Mouse (Mus musculus): ENCODE data around the gene Spata18. TPM values are rescaled to one million over a fixed set of nuclear protein-coding genes. Genes with fewer than 3 reads are reported as not detected.

Spata18 gene
- 0.09 and 0.16 TPM in 2 replicates for polyA plus RNA-seq (2012)

DNA sequence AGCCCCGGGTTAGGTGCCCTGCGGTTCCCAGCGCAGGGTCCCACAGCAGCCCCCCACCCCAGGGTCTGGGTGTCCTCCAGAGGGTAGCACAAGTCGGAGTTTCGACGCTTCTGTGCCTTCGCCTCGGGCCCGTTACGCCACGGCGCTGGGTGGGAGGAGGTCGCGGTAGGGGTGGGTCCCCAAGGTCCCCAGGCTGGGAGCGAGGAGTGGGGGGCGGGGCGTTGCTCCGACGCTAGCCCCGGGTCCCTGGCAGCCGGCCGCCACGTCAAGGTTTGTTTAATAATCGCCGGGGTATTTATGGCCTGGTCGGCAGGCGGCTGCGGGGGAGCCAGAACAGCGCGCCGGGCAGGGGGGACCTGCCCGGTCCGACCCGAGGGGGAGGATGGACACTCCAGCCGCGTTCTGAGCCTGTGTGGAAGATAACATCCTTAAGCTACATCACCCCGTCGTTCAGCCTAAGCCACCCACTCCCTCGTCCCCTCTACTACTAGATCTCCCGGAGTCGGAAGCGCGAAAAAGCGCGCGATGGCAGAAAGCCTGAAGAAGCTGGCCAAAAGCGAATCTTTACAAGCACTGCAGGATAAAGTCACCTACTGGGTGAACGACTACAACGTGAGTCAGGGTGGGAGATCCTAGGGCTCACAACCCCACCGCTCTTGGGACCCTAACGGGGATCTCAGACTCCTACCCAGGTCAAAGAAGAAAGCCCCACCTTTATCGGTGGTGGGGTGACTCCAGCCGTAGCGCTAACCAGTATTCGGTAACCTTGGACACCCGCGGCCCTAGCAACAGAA lies at the start of gene Spata18:
Spata18 (plus strand) TSS at position 319 of the 794 bp plus-strand sequence.

DNA sequence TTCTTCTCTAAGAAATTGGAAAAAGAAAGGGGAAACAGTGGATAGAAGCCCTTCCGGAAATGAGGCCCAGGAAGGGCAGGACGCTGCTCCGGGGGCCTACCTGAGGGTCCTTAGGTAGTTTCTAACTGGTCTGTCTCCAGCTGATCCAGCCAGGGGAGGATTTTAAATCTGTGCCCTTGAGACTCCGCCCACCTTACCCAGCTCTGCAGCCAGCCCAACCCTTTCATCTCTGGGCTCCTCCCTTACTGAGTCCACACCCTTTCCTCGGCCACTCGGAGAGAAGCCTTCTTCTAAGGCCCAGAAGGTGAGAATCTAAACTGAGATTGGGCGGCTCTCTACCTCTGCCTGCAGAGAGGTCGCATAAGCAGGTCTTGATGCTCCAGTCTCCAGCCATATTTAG lies 18.9 kb upstream of the Spata18 start, which contains the start of gene Lrrc66:
Lrrc66 (minus strand) TSS at position 236 of the 400 bp plus-strand sequence.

DNA sequence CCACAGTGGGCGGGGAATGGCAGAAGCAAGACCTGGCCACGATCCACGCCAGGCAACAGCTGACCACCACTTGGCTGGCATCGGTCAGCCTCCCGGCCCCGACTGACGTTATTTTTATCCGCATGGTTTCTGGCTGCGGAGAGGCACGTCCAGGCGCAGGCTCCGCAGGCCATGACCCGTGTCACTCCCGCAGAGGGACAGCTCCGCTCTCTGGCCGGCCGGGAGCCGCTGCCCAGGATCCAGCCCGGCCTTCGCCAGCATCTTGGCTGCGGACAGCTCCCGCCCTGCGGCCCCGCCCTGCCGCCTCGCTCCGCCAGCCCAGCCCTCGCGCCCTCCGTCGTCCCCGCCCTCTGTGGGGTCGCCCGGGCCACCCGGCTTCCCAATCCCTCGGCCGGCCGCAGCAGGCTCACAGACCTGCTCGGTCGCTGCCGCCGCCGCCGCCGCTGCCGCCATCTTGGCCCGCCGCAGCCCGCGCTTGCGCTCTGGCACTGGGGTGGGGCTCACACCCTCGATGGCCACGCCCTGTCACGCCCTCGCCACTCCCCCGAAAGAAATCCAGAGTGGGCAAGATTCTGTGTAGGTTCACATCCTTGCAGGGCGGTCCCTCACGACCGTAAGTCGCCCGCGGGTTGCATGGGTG lies 3.8 kb upstream of the Spata18 start, which contains the start of gene Sgcb:
Sgcb (minus strand) TSS at position 530 of the 640 bp plus-strand sequence.

Other genes with a start within 250 kb of the Spata18 start
- gene Cwh43, start 245.3 kb upstream of the Spata18 start, polyA plus RNA-seq (2012), result not detected in 2 replicates
- 4.7 and 5.3 TPM in 2 replicates for gene Dcun1d4, start 170.4 kb upstream of the Spata18 start, polyA plus RNA-seq (2012)
- gene Lrrc66, start 18.9 kb upstream of the Spata18 start, polyA plus RNA-seq (2012), result 0.05 and 0.55 TPM in 2 replicates
- 1.8 and 2.3 TPM in 2 replicates for gene Sgcb, start 3.6 kb upstream of the Spata18 start, polyA plus RNA-seq (2012)

Measured in megakaryocyte-erythroid progenitor cell, adult 5 weeks (primary cell).